Mouse (Mus musculus): Measurements from ENCODE around the gene Brd3. TPM values are rescaled to one million over a fixed set of nuclear protein-coding genes. Genes with fewer than 3 reads are reported as not detected.

Brd3 gene
- polyA plus RNA-seq, 1 experiment from 2014 or later, result 128 TPM

GRCm38 (mm10) chr2:27411688-27412174, 95.7 kb downstream of the Brd3 start:
- no peak overlapping the region for H3K9ac ChIP-seq (replicated peaks)

GRCm38 (mm10) chr2:27410518-27411140, 96.8 kb downstream of the Brd3 start:
- 89% methylated on average over 6 of the region's 6 CpGs for WGBS

More at GRCm38 (mm10) chr2:27411688-27412174, 95.7 kb downstream of the Brd3 start:
- Histone ChIP-seq H3K4me2 (peak overlapping the region; percentile 26), H3K36me3 (no peaks in the 10 kb centered on the region), H3K27me3 (no peaks in the 10 kb centered on the region), H3K9me3 (no peaks in the 10 kb centered on the region), H3K4me3 (replicated peaks) (no peak overlapping the region), H3K27ac (peak overlapping the region; percentile 75), H3K4me1 (replicated peaks) (peaks cover 67% of the 10 kb centered on the region)
- 12% methylated on average over 8 of the region's 8 CpGs for WGBS
- ATAC-seq (ENCODE audit: insufficient number of reproducible peaks, insufficient read depth, low FRiP score, low TSS enrichment, low read depth), result no peak

GRCm38 (mm10) chr2:27408194-27408593, 99.3 kb downstream of the Brd3 start:
- Histone ChIP-seq H3K27me3 (no peaks in the 10 kb centered on the region), H3K27ac (no peak overlapping the region), H3K4me2 (no peak overlapping the region), H3K9ac (replicated peaks) (no peak overlapping the region), H3K4me1 (replicated peaks) (peaks cover 60% of the 10 kb centered on the region), H3K4me3 (replicated peaks) (no peak overlapping the region), H3K36me3 (no peaks in the 10 kb centered on the region), H3K9me3 (no peaks in the 10 kb centered on the region)
- 69% methylated on average over 3 of the region's 3 CpGs for WGBS
- ATAC-seq (ENCODE audit: insufficient number of reproducible peaks, insufficient read depth, low FRiP score, low TSS enrichment, low read depth), result no peak

More at GRCm38 (mm10) chr2:27410518-27411140, 96.8 kb downstream of the Brd3 start:
- Histone ChIP-seq H3K4me1 (replicated peaks) (peaks cover 63% of the 10 kb centered on the region), H3K4me3 (replicated peaks) (no peak overlapping the region), H3K9me3 (no peaks in the 10 kb centered on the region), H3K36me3 (no peaks in the 10 kb centered on the region), H3K27ac (no peak overlapping the region), H3K27me3 (no peaks in the 10 kb centered on the region), H3K9ac (replicated peaks) (no peak overlapping the region), H3K4me2 (no peak overlapping the region)
- ATAC-seq (ENCODE audit: insufficient number of reproducible peaks, insufficient read depth, low FRiP score, low TSS enrichment, low read depth), result no peak

GRCm38 (mm10) chr2:27406928-27407327, 100.5 kb downstream of the Brd3 start:
- peaks cover 49% of the 10 kb centered on the region for H3K4me1 ChIP-seq (replicated peaks)
- WGBS, result 82% methylated on average over 5 of the region's 5 CpGs

GRCm38 (mm10) chr2:27405094-27405884, 102.2 kb downstream of the Brd3 start:
- Histone ChIP-seq H3K27ac (peak overlapping the region; percentile 41; the same call in 1 of the 2 replicates), H3K36me3 (0 out of 2 replicates have a peak, but pooled peaks cover under 1% of the 10 kb centered on the region), H3K9ac (replicated peaks) (peak overlapping the region; percentile 34; the same call in 1 of the 2 replicates), H3K9me3 (no peaks in the 10 kb centered on the region), H3K4me1 (replicated peaks) (peaks cover 38% of the 10 kb centered on the region), H3K4me2 (no peak overlapping the region), H3K4me3 (replicated peaks) (no peak overlapping the region), H3K27me3 (no peaks in the 10 kb centered on the region)
- 53% methylated on average over 5 of the region's 5 CpGs for WGBS
- ATAC-seq (ENCODE audit: insufficient number of reproducible peaks, insufficient read depth, low FRiP score, low TSS enrichment, low read depth), result no peak

More at GRCm38 (mm10) chr2:27406928-27407327, 100.5 kb downstream of the Brd3 start:
- Histone ChIP-seq H3K36me3 (no peaks in the 10 kb centered on the region), H3K4me2 (no peak overlapping the region), H3K4me3 (replicated peaks) (no peak overlapping the region), H3K9me3 (no peaks in the 10 kb centered on the region), H3K27ac (no peak overlapping the region), H3K27me3 (no peaks in the 10 kb centered on the region), H3K9ac (replicated peaks) (no peak overlapping the region)
- ATAC-seq (ENCODE audit: insufficient number of reproducible peaks, insufficient read depth, low FRiP score, low TSS enrichment, low read depth), result no peak

GRCm38 (mm10) chr2:27404375-27405093, 102.9 kb downstream of the Brd3 start:
- 54% methylated on average over 6 of the region's 6 CpGs for WGBS
- H3K9ac ChIP-seq (replicated peaks), result 0 out of 2 replicates have a peak overlapping the region, but pooled peaks have one; percentile 34

GRCm38 (mm10) chr2:27401544-27401943, 105.9 kb downstream of the Brd3 start:
- Histone ChIP-seq H3K27me3 (no peaks in the 10 kb centered on the region), H3K27ac (no peak overlapping the region), H3K4me1 (replicated peaks) (peaks cover 37% of the 10 kb centered on the region), H3K36me3 (peaks cover 15% of the 10 kb centered on the region; the same call in 1 of the 2 replicates), H3K9ac (replicated peaks) (no peak overlapping the region), H3K4me3 (replicated peaks) (no peak overlapping the region), H3K9me3 (peaks cover 5% of the 10 kb centered on the region; the same call in 1 of the 2 replicates), H3K4me2 (no peak overlapping the region)
- ATAC-seq (ENCODE audit: insufficient number of reproducible peaks, insufficient read depth, low FRiP score, low TSS enrichment, low read depth), result no peak
- WGBS, result 80% methylated on average over 2 of the region's 2 CpGs

More at GRCm38 (mm10) chr2:27404375-27405093, 102.9 kb downstream of the Brd3 start:
- Histone ChIP-seq H3K27me3 (no peaks in the 10 kb centered on the region), H3K9me3 (no peaks in the 10 kb centered on the region), H3K27ac (0 out of 2 replicates have a peak overlapping the region, but pooled peaks have one; percentile 41), H3K36me3 (0 out of 2 replicates have a peak, but pooled peaks cover 6% of the 10 kb centered on the region), H3K4me3 (replicated peaks) (no peak overlapping the region), H3K4me2 (no peak overlapping the region), H3K4me1 (replicated peaks) (peaks cover 35% of the 10 kb centered on the region)
- no peak for ATAC-seq (ENCODE audit: insufficient number of reproducible peaks, insufficient read depth, low FRiP score, low TSS enrichment, low read depth)

GRCm38 (mm10) chr2:27400083-27400482, 107.4 kb downstream of the Brd3 start:
- WGBS, result 94% methylated on average over 2 of the region's 2 CpGs
- no peaks in the 10 kb centered on the region for H3K27me3 ChIP-seq
- H3K4me1 ChIP-seq (replicated peaks), result peaks cover 39% of the 10 kb centered on the region
- H3K9ac ChIP-seq (replicated peaks), result no peak overlapping the region
- no peak overlapping the region for H3K27ac ChIP-seq
- peaks cover 15% of the 10 kb centered on the region; the same call in 1 of the 2 replicates for H3K36me3 ChIP-seq
- H3K4me2 ChIP-seq, result no peak overlapping the region
- no peak for ATAC-seq (ENCODE audit: insufficient number of reproducible peaks, insufficient read depth, low FRiP score, low TSS enrichment, low read depth)
- H3K9me3 ChIP-seq, result peaks cover 5% of the 10 kb centered on the region; the same call in 1 of the 2 replicates
- H3K4me3 ChIP-seq (replicated peaks), result no peak overlapping the region

- Histone ChIP-seq H3K4me2 (no peak overlapping the region), H3K4me1 (replicated peaks) (peaks cover 45% of the 10 kb centered on the region), H3K9ac (replicated peaks) (no peak overlapping the region), H3K4me3 (replicated peaks) (no peak overlapping the region), H3K36me3 (peaks cover 15% of the 10 kb centered on the region; the same call in 1 of the 2 replicates), H3K9me3 (peaks cover 5% of the 10 kb centered on the region; the same call in 1 of the 2 replicates), H3K27ac (no peak overlapping the region), H3K27me3 (no peaks in the 10 kb centered on the region)
- no peak for ATAC-seq (ENCODE audit: insufficient number of reproducible peaks, insufficient read depth, low FRiP score, low TSS enrichment, low read depth)
- WGBS, result 55% methylated on average over 17 of the region's 17 CpGs
These were observed 110.6 kb downstream of the Brd3 start for GRCm38 (mm10) chr2:27396656-27397440.

All from limb, embryonic 12.5 days (tissue).